Mouse (Mus musculus) heart, postnatal 25 days (tissue): ENCODE measurements around the gene Ahdc1. TPM values are rescaled to one million over a fixed set of nuclear protein-coding genes. Genes with fewer than 3 reads are reported as not detected.

ENCODE experiments used
- DNase-seq: peaks from one replicate; pipeline ENCODE4 v3.0.0; 2022; ENCODE audit warnings: low spot score
- intact Hi-C: fragments of 180-260 bp; cut with DNase I; formaldehyde crosslinking; loops from one replicate; pipeline ENCODE4 v1.15.1; 2025
- total RNA-seq, 2 experiments: library from RNA; stranded (reverse); gene quantifications; 2 replicates each; pipeline ENCODE4 v1.2.3; 2021

The Ahdc1 gene
- total RNA-seq, 2 experiments from 2014 or later, result 43.2 to 50.4 TPM

- intact Hi-C loops, result no loop called here
These were observed 54.9 kb downstream of the Ahdc1 start for GRCm38 (mm10) chr4:133065894-133066386.

GRCm38 (mm10) chr4:133068400-133069138, 57.5 kb downstream of the Ahdc1 start:
- DNase-seq, result no peak
- intact Hi-C loops, result no loop called here

More at GRCm38 (mm10) chr4:133065894-133066386, 54.9 kb downstream of the Ahdc1 start:
- DNase-seq, result no peak

GRCm38 (mm10) chr4:133070388-133070787, 59.3 kb downstream of the Ahdc1 start:
- DNase-seq, result no peak
- intact Hi-C loops, result no loop called here

- no peak for DNase-seq
- intact Hi-C loops, result no loop called here
These were observed 59.8 kb downstream of the Ahdc1 start for GRCm38 (mm10) chr4:133070821-133071372.

- DNase-seq, result no peak
- intact Hi-C loops, result no loop called here
These were observed 62.1 kb downstream of the Ahdc1 start for GRCm38 (mm10) chr4:133073192-133073591.

- intact Hi-C loops, result no loop called here
- DNase-seq, result no peak
These were observed 63.2 kb downstream of the Ahdc1 start for GRCm38 (mm10) chr4:133074070-133074819.

GRCm38 (mm10) chr4:133074894-133075572, 64.0 kb downstream of the Ahdc1 start:
- intact Hi-C loops, result no loop called here
- DNase-seq, result no peak

- intact Hi-C loops, result no loop called here
- no peak for DNase-seq
These were observed 67.9 kb downstream of the Ahdc1 start for GRCm38 (mm10) chr4:133078947-133079346.

- intact Hi-C loops, result no loop called here
- no peak for DNase-seq
These were observed 68.5 kb downstream of the Ahdc1 start for GRCm38 (mm10) chr4:133079416-133080113.

- DNase-seq, result no peak
These were observed 69.8 kb downstream of the Ahdc1 start for GRCm38 (mm10) chr4:133080862-133081261.

GRCm38 (mm10) chr4:133082216-133082773, 71.2 kb downstream of the Ahdc1 start:
- intact Hi-C loops, result no loop called here

More at GRCm38 (mm10) chr4:133080862-133081261, 69.8 kb downstream of the Ahdc1 start:
- intact Hi-C loops, result no loop called here

GRCm38 (mm10) chr4:133083991-133084861, 73.2 kb downstream of the Ahdc1 start:
- peak; percentile 52 for DNase-seq
- intact Hi-C loops, result no loop called here

More at GRCm38 (mm10) chr4:133082216-133082773, 71.2 kb downstream of the Ahdc1 start:
- DNase-seq, result no peak

- no peak for DNase-seq
- intact Hi-C loops, result no loop called here
These were observed 74.1 kb downstream of the Ahdc1 start for GRCm38 (mm10) chr4:133085011-133085782.

GRCm38 (mm10) chr4:133085783-133086342, 74.8 kb downstream of the Ahdc1 start:
- no peak for DNase-seq
- intact Hi-C loops, result no loop called here

GRCm38 (mm10) chr4:133087177-133087714, 76.2 kb downstream of the Ahdc1 start:
- intact Hi-C loops, result no loop called here
- no peak for DNase-seq

GRCm38 (mm10) chr4:133087835-133088234, 76.8 kb downstream of the Ahdc1 start:
- peak; percentile 63 for DNase-seq
- intact Hi-C loops, result no loop called here

GRCm38 (mm10) chr4:133089319-133089718, 78.3 kb downstream of the Ahdc1 start:
- DNase-seq, result no peak
- intact Hi-C loops, result no loop called here
